Mouse (Mus musculus) E14TG2a.4 (cell line): ENCODE data around the gene Vinac1.

Experiments
- CTCF ChIP-seq: conservative IDR thresholded peaks from 2 replicates; pipeline ENCODE4 v1.5.1; 2014; ENCODE audit warnings: low read length
- NANOG ChIP-seq: IDR thresholded peaks from 2 replicates; pipeline ENCODE4 v1.6.1; 2014; ENCODE audit warnings: borderline replicate concordance, low read length, mixed read lengths

- TF ChIP-seq CTCF, result no peak
- no peak for TF ChIP-seq NANOG
These were observed 23.2 kb downstream of the Vinac1 start for GRCm38 (mm10) chr2:129024820-129025219.
